Mouse (Mus musculus) kidney, adult 9 months (tissue): ENCODE measurements around the gene Por.

Source experiments
- DNase-seq: peaks from one replicate; pipeline ENCODE4 v3.0.0; 2022

Gene Por

DNA sequence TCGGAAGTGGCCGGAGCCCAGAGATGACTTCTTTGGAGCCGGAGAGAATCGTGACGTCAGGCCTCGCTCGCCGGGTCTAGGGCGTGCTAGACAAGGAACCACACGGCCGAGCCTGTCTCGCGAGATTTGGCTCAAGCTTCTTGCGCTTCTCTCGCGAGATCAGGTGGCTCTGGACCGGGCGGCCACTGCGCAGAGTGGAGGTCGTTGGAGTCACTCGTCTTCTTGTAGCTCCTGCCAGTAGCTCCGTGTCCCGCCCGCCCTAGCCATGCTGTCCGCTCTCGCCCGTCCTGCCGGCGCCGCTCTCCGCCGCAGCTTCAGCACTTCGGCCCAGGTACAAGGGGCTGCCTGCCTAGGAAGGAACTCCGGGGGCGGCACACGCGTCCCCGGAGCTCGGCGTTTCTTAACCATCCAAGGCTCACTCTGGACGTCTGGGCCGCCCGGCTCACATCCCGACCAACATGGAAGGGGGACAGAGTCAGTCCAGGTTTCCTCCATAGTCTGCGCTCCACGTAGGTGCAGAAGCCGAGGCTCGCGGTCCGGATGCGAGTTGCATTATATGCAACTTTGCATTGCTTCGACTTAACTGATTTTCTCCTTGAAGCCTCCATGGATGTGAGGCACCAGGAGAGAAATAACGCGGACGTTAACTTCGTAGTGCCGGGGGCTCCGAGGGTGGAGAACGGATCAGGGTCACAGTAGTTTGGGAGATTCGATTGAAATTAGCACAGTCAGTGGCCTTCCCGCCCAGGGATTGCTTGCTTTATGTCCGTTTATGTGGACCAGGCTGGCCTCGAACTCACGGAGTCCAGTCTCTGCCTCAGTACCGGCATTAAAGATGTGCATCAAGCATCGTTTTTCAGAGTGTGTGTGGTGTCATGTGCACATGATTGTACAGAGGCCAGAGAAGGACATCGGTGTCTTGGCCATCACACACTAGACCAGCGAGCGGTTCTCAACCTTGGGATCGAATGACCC is 108.9 kb downstream of the Por start, which contains the start of gene Mdh2:
Gene Mdh2, plus strand, starts transcription at position 10 of the 975 bp plus-strand sequence.
- peak; percentile 100 for DNase-seq

- no peak for DNase-seq
These were observed 110.5 kb downstream of the Por start for GRCm38 (mm10) chr5:135780331-135780730.

GRCm38 (mm10) chr5:135782901-135783300 is 113.1 kb downstream of the Por start:
- DNase-seq: no peak
